Mouse (Mus musculus) thymus, adult 2 months (tissue): ENCODE results near the gene Dlgap5.

Source experiments
- CTCF ChIP-seq: fragments of 200-500 bp; IDR thresholded peaks from 2 replicates; pipeline ENCODE4 v1.5.1; 2012; ENCODE audit warnings: mild to moderate bottlenecking, control low read depth, low read length, moderate library complexity, borderline replicate concordance; ENCODE audit not compliant: control insufficient read depth, poor library complexity, insufficient read depth; ENCODE audit errors: extremely low read depth
- POLR2A ChIP-seq: fragments of 200-500 bp; IDR thresholded peaks from 2 replicates; pipeline ENCODE4 v1.6.1; 2012; ENCODE audit warnings: mild to moderate bottlenecking, low read length, control low read depth, moderate library complexity; ENCODE audit not compliant: control insufficient read depth, poor library complexity, insufficient read depth; ENCODE audit errors: extremely low read depth

DNA sequence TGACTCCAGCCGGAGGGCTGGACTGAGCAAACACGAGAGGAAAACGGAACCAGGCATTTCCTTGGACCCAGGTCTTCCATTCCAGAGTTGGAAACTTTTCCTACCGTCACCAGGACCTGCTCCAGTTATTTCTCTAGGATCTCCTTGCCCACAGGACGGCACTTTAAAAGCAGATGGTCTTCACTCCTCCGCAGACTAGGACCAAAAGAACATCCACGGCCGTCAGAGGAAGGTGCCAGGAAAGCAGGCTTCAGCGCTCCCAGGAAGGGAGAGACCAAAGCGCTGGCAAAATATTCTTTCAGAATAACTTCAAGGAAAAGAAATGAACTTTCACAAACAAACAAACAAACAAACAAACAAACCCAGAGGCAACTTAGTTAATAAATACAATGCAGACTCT is 46.2 kb upstream of the Dlgap5 start:
- no peak for TF ChIP-seq CTCF
- no peak for TF ChIP-seq POLR2A
